Mouse (Mus musculus): Measurements from ENCODE around the gene Asic2. TPM values are rescaled to one million over a fixed set of nuclear protein-coding genes. Genes with fewer than 3 reads are reported as not detected.

The Asic2 gene
- total and polyA plus RNA-seq, 3 experiments: not detected

- H3K27me3 ChIP-seq (ENCODE audit: control insufficient read depth in 1 of 2, insufficient read depth in 2 of 2, low read length in 2 of 2): no peaks in the 10 kb centered on the region
- no peaks in the 10 kb centered on the region for H3K36me3 ChIP-seq (ENCODE audit: control insufficient read depth in 1 of 2, insufficient read depth in 2 of 2, low read length in 2 of 2)
- H3K9me3 ChIP-seq (replicated peaks; ENCODE audit: insufficient read depth, low read length): no peaks in the 10 kb centered on the region
- no peak overlapping the region for H3K27ac ChIP-seq (ENCODE audit: control insufficient read depth, low read depth, low read length)
- H3K79me2 ChIP-seq (ENCODE audit: control insufficient read depth, insufficient read depth, low read length, poor library complexity): no peaks in the 10 kb centered on the region
- H3K4me3 ChIP-seq (ENCODE audit: control insufficient read depth in 1 of 2, insufficient read depth in 1 of 2, low read depth in 2 of 2, low read length in 2 of 2): no peak overlapping the region
- DNase-seq (ENCODE audit: low read depth, low spot score): no peak
- peak in 1 of 3 experiments; percentile 4; a peak in 1 of 6 replicates for TF ChIP-seq CTCF (IDR thresholded peaks at IDR 0.05 in 2 of 3, conservative IDR thresholded peaks at IDR 0.05 in 1 of 3; ENCODE audit: control insufficient read depth in 1 of 3, insufficient read depth in 1 of 3, low read depth in 2 of 3, low read length in 3 of 3, poor library complexity in 1 of 3, severe bottlenecking in 1 of 3)
- no peak for TF ChIP-seq MYB (IDR thresholded peaks at IDR 0.05; ENCODE audit: low read depth, low read length)
- no peaks in the 10 kb centered on the region for H3K4me1 ChIP-seq (ENCODE audit: control insufficient read depth in 1 of 2, insufficient read depth in 2 of 2, low read length in 2 of 2)
- no peak overlapping the region for H3K9ac ChIP-seq (ENCODE audit: control insufficient read depth, low read depth, low read length, poor library complexity, severe bottlenecking)
These were observed 3.8 kb upstream of the Asic2 start for GRCm38 (mm10) chr11:81972044-81972443.

- Histone ChIP-seq H3K27me3 (ENCODE audit: control insufficient read depth in 1 of 2, insufficient read depth in 2 of 2, low read length in 2 of 2) (no peaks in the 10 kb centered on the region), H3K79me2 (ENCODE audit: control insufficient read depth, insufficient read depth, low read length, poor library complexity) (no peaks in the 10 kb centered on the region)
- TF ChIP-seq ETS1 (IDR thresholded peaks at IDR 0.05; ENCODE audit: low read depth, low read length): no peak
- no peak for TF ChIP-seq RAD21 (IDR thresholded peaks at IDR 0.05; ENCODE audit: low read depth, low read length)
- TF ChIP-seq TBP (IDR thresholded peaks at IDR 0.05; ENCODE audit: low read depth, low read length): no peak
- TF ChIP-seq POLR2AphosphoS5 (IDR thresholded peaks at IDR 0.05; ENCODE audit: borderline replicate concordance, low read depth, low read length): no peak
- no peak for TF ChIP-seq ZNF384 (IDR thresholded peaks at IDR 0.05; ENCODE audit: low read depth, low read length)
These were observed 1.5 kb downstream of the Asic2 start for GRCm38 (mm10) chr11:81966626-81967289.

GRCm38 (mm10) chr11:81965653-81966625 is 2.3 kb downstream of the Asic2 start:
- Histone ChIP-seq H3K79me2 (ENCODE audit: control insufficient read depth, insufficient read depth, low read length, poor library complexity) (no peaks in the 10 kb centered on the region), H3K9me3 (replicated peaks; ENCODE audit: insufficient read depth, low read length) (no peaks in the 10 kb centered on the region), H3K9ac (ENCODE audit: control insufficient read depth, low read depth, low read length, poor library complexity, severe bottlenecking) (no peak overlapping the region), H3K4me1 (ENCODE audit: control insufficient read depth in 1 of 2, insufficient read depth in 2 of 2, low read length in 2 of 2) (no peaks in the 10 kb centered on the region), H3K4me3 (ENCODE audit: control insufficient read depth in 1 of 2, insufficient read depth in 1 of 2, low read depth in 2 of 2, low read length in 2 of 2) (no peak overlapping the region), H3K27ac (ENCODE audit: control insufficient read depth, low read depth, low read length) (no peak overlapping the region), H3K36me3 (ENCODE audit: control insufficient read depth in 1 of 2, insufficient read depth in 2 of 2, low read length in 2 of 2) (no peaks in the 10 kb centered on the region), H3K27me3 (ENCODE audit: control insufficient read depth in 1 of 2, insufficient read depth in 2 of 2, low read length in 2 of 2) (no peaks in the 10 kb centered on the region)
- no peak for DNase-seq (ENCODE audit: low read depth, low spot score)
- TF ChIP-seq MAFK (IDR thresholded peaks at IDR 0.05; ENCODE audit: borderline replicate concordance, low read depth, low read length) (no peak), POLR2A (IDR thresholded peaks at IDR 0.05; ENCODE audit: control insufficient read depth in 1 of 2, insufficient read depth in 1 of 2, low read depth in 1 of 2, low read length in 2 of 2, poor library complexity in 1 of 2) (no peak), POLR2AphosphoS2 (IDR thresholded peaks at IDR 0.05; ENCODE audit: low read length) (no peak), EP300 (IDR thresholded peaks at IDR 0.05; ENCODE audit: low read depth in 1 of 2, low read length in 2 of 2) (no peak), TAL1 (IDR thresholded peaks at IDR 0.05; ENCODE audit: low read length) (no peak)

More at GRCm38 (mm10) chr11:81966626-81967289, 1.5 kb downstream of the Asic2 start:
- Histone ChIP-seq H3K4me3 (ENCODE audit: control insufficient read depth in 1 of 2, insufficient read depth in 1 of 2, low read depth in 2 of 2, low read length in 2 of 2) (no peak overlapping the region), H3K36me3 (ENCODE audit: control insufficient read depth in 1 of 2, insufficient read depth in 2 of 2, low read length in 2 of 2) (no peaks in the 10 kb centered on the region), H3K27ac (ENCODE audit: control insufficient read depth, low read depth, low read length) (no peak overlapping the region), H3K4me1 (ENCODE audit: control insufficient read depth in 1 of 2, insufficient read depth in 2 of 2, low read length in 2 of 2) (no peaks in the 10 kb centered on the region), H3K9ac (ENCODE audit: control insufficient read depth, low read depth, low read length, poor library complexity, severe bottlenecking) (no peak overlapping the region), H3K9me3 (replicated peaks; ENCODE audit: insufficient read depth, low read length) (no peaks in the 10 kb centered on the region)
- DNase-seq (ENCODE audit: low read depth, low spot score): peak; percentile 5
